Mouse (Mus musculus) bone marrow, adult 2 months (tissue): ENCODE results near the gene Omp.

Experiments used
- CTCF ChIP-seq: fragments of 200-500 bp; IDR thresholded peaks from 2 replicates; pipeline ENCODE4 v1.5.1; 2011; ENCODE audit warnings: low read length, control low read depth; ENCODE audit not compliant: control insufficient read depth, insufficient read depth
- POLR2A ChIP-seq: fragments of 200-500 bp; IDR thresholded peaks from 2 replicates; pipeline ENCODE4 v1.6.1; 2011; ENCODE audit warnings: low read depth, mild to moderate bottlenecking, control low read depth, low read length, borderline replicate concordance; ENCODE audit not compliant: control insufficient read depth

- TF ChIP-seq CTCF (no peak), POLR2A (no peak)
Measured at GRCm38 (mm10) chr7:98145402-98145801, at the start of gene Omp.
